Mouse (Mus musculus) kidney, postnatal 0 days (tissue): Measurements from ENCODE around the gene Maml3. TPM values are rescaled to one million over a fixed set of nuclear protein-coding genes. Genes with fewer than 3 reads are reported as not detected.

ENCODE experiments used
- ATAC-seq: fragments of 200-750 bp; cut with Nextera tagmentation; replicated peaks from 2 replicates; pipeline ENCODE4 v1.8.0; 2017; ENCODE audit warnings: low read depth, moderate number of reproducible peaks, moderate TSS enrichment, moderate library complexity; ENCODE audit not compliant: low FRiP score
- DNase-seq: peaks from one replicate; pipeline ENCODE4 v3.0.0-alpha.2; 2016; ENCODE audit warnings: low spot score
- H3K27ac ChIP-seq: fragments of 300-500 bp; sonication (generic); 2 replicates; pipeline ENCODE4 v1.5.1; 2014; ENCODE audit warnings: mild to moderate bottlenecking
- H3K27me3 ChIP-seq: fragments of 300-500 bp; sonication (generic); 2 replicates; pipeline ENCODE4 v1.6.1; 2014; ENCODE audit warnings: low read length, mixed read lengths; ENCODE audit not compliant: insufficient read depth
- H3K36me3 ChIP-seq: fragments of 300-500 bp; sonication (generic); 2 replicates; pipeline ENCODE4 v1.6.1; 2014; ENCODE audit warnings: low read length, mixed read lengths; ENCODE audit not compliant: insufficient read depth
- H3K4me1 ChIP-seq: fragments of 300-500 bp; sonication (generic); replicated peaks from 2 replicates; pipeline ENCODE4 v1.6.1; 2014; ENCODE audit warnings: antibody characterized with exemption, low read length, mixed read lengths; ENCODE audit not compliant: insufficient read depth
- H3K4me2 ChIP-seq: fragments of 300-500 bp; sonication (generic); 2 replicates; pipeline ENCODE4 v1.6.1; 2014; ENCODE audit warnings: mild to moderate bottlenecking, low read length, moderate library complexity, mixed read lengths
- H3K4me3 ChIP-seq: fragments of 300-500 bp; sonication (generic); replicated peaks from 2 replicates; pipeline ENCODE4 v1.5.1; 2014; ENCODE audit warnings: low read depth, low read length
- H3K9ac ChIP-seq: fragments of 300-500 bp; sonication (generic); 2 replicates; pipeline ENCODE4 v1.6.1; 2014; ENCODE audit warnings: low read depth, low read length
- H3K9me3 ChIP-seq: fragments of 300-500 bp; sonication (generic); replicated peaks from 2 replicates; pipeline ENCODE4 v1.6.1; 2016; ENCODE audit warnings: low read length, inconsistent platforms, mixed read lengths
- CTCF ChIP-seq: IDR thresholded peaks from 2 replicates; pipeline ENCODE4 v1.5.1; 2016; ENCODE audit warnings: antibody characterized with exemption, low read depth, mild to moderate bottlenecking, moderate library complexity
- WGBS: fragments of 180-500 bp; shearing (Covaris S2); extraction: QIAGEN DNeasy Blood & Tissue Kit; methylation state at CpG from one replicate; pipeline ENCODE4 v1.1.7; 2014; 5-methylcytosine and 5-hydroxymethylcytosine counted together
- polyA plus RNA-seq: library from polyadenylated mRNA; unstranded; fragments of >200 nt; fragmentation: Nextera tagmentation; extraction: Ambion mirVana; gene quantifications from 2 replicates; pipeline ENCODE4 v1.2.1, GENCODE M21; 2015

Maml3 gene
- polyA plus RNA-seq, 1 experiment from 2014 or later: 5.4 TPM

- 51% methylated on average over 5 of the region's 5 CpGs for WGBS
- TF ChIP-seq CTCF: no peak
- no peaks in the 10 kb centered on the region for H3K27me3 ChIP-seq
- no peak overlapping the region for H3K9ac ChIP-seq
- 0 out of 2 replicates have a peak overlapping the region, but pooled peaks have one; percentile 19 for H3K27ac ChIP-seq
- ATAC-seq (no peak), DNase-seq (no peak)
- H3K4me3 ChIP-seq: no peak overlapping the region
- H3K4me2 ChIP-seq: no peak overlapping the region
- peaks cover 27% of the 10 kb centered on the region for H3K4me1 ChIP-seq
- H3K36me3 ChIP-seq: no peaks in the 10 kb centered on the region
- no peaks in the 10 kb centered on the region for H3K9me3 ChIP-seq
Observed at GRCm38 (mm10) chr3:51885920-51886319, 219.0 kb downstream of the Maml3 start.

DNA sequence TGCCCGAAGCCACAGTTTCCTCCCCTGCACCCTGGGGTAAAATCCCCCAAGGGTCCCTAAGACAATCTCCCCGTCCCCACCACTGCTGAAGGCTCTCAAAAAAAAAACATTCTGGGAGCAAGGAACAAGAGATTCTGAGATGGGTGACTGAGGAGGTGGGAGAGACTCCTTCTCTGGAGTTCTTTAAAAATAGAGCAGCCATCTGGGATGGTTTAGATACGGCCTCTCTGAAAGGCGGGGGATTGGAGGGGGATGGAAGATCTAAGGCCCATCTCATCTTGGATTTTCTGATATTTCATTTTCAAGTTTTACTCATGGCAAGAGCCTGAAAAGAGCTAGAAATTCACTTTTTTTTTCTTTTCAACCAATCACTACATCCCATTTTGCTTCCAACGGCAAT, 219.4 kb downstream of the Maml3 start:
- 83% methylated on average over 5 of the region's 5 CpGs for WGBS
- Histone ChIP-seq H3K9me3 (no peaks in the 10 kb centered on the region), H3K4me1 (peaks cover 32% of the 10 kb centered on the region), H3K36me3 (no peaks in the 10 kb centered on the region), H3K27ac (no peak overlapping the region), H3K4me3 (no peak overlapping the region), H3K4me2 (no peak overlapping the region), H3K27me3 (no peaks in the 10 kb centered on the region), H3K9ac (no peak overlapping the region)
- ATAC-seq (no peak), DNase-seq (no peak)
- no peak for TF ChIP-seq CTCF

DNA sequence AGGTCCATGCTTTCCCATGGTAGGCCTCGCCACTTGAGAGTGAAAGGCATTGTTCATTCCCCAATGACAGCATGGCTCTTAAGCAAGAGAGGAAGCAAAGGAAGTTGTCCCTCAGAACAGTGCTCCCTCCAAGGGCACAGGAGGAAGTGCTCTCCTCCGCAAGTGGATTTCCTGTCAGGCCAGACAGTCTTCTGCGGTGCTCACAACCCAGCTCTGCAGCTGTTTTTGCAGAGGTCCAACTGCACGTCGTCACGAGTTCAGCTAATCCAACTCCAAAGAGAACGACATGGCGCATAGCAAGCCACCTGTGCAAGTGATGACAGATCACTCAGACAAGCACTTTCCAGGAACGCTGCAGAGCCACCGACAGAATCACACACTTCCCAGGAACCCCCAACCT, 222.9 kb downstream of the Maml3 start:
- H3K4me1 ChIP-seq: peaks cover 25% of the 10 kb centered on the region
- no peak overlapping the region for H3K4me3 ChIP-seq
- no peaks in the 10 kb centered on the region for H3K27me3 ChIP-seq
- no peaks in the 10 kb centered on the region for H3K9me3 ChIP-seq
- no peak for ATAC-seq
- no peak overlapping the region; the same call in 1 of the 2 replicates for H3K27ac ChIP-seq
- TF ChIP-seq CTCF: no peak
- DNase-seq: no peak
- no peak overlapping the region for H3K4me2 ChIP-seq
- H3K9ac ChIP-seq: no peak overlapping the region
- no peaks in the 10 kb centered on the region for H3K36me3 ChIP-seq
- 28% methylated on average over 10 of the region's 10 CpGs for whole genome bisulfite sequencing

- no peak overlapping the region for H3K4me2 ChIP-seq
- no peaks in the 10 kb centered on the region for H3K27me3 ChIP-seq
- no peak overlapping the region for H3K4me3 ChIP-seq
- no peaks in the 10 kb centered on the region for H3K36me3 ChIP-seq
- 65% methylated on average over 2 of the region's 2 CpGs for WGBS
- no peak for TF ChIP-seq CTCF
- DNase-seq: no peak
- H3K9me3 ChIP-seq: no peaks in the 10 kb centered on the region
- ATAC-seq: no peak
- H3K9ac ChIP-seq: no peak overlapping the region
- no peak overlapping the region for H3K27ac ChIP-seq
- H3K4me1 ChIP-seq: peaks cover 25% of the 10 kb centered on the region
Observed at GRCm38 (mm10) chr3:51881393-51881792, 223.5 kb downstream of the Maml3 start.

DNA sequence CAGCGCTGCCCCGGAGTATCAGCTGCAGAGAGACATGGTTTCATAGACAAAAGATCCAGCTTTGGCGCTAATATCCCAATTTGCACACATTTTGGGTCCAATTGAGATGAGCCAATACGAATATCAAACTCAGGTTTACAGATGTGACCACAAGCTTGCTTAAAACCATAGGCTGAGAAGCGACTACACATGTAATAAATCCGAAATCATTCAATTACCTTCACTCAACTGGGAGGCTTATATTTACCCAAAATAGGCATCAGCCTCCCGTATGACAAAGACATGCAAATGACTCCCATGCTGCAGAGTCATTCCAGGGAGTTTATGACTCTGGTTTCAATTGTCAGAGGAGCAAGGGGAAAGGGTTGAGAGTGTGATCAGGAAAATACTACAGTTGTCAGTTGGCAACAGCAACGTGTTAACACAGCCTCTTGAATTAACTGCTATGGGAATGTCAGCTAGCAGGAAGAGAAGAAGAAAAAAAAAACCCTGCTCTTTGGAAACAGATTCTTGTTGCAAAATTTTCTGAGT, 224.3 kb downstream of the Maml3 start:
- ATAC-seq (no peak), DNase-seq (no peak)
- H3K27ac ChIP-seq: no peak overlapping the region
- WGBS: 50% methylated on average over 8 of the region's 8 CpGs
- no peak overlapping the region for H3K4me3 ChIP-seq
- H3K9ac ChIP-seq: no peak overlapping the region
- H3K36me3 ChIP-seq: no peaks in the 10 kb centered on the region
- no peak for TF ChIP-seq CTCF
- peak overlapping the region; percentile 19; the same call in 1 of the 2 replicates for H3K4me2 ChIP-seq
- peaks cover 25% of the 10 kb centered on the region for H3K4me1 ChIP-seq
- H3K9me3 ChIP-seq: no peaks in the 10 kb centered on the region
- no peaks in the 10 kb centered on the region for H3K27me3 ChIP-seq

DNA sequence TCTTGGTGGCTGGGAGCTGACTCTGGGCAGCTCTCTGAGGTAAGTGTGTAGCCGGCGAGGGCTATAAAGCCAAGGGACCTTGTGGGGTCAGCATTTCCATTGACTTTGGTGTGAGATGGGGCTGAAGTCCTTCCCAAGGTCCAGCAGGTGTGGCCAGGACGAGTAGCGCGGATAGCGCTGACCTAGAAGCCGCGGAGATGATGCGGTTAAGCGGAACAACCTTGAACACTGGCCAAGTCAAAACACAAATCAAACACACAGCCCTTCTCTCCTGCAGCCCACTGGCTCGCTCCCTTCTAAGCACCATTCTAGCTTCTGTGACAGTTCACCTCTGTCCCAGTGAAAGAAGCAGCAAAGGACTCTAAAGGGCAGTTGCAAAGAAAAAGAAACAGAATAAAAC, 225.7 kb downstream of the Maml3 start:
- no peak overlapping the region for H3K4me3 ChIP-seq
- ATAC-seq (no peak), DNase-seq (no peak)
- no peak overlapping the region for H3K9ac ChIP-seq
- no peak overlapping the region for H3K4me2 ChIP-seq
- H3K27ac ChIP-seq: no peak overlapping the region
- no peaks in the 10 kb centered on the region for H3K36me3 ChIP-seq
- H3K9me3 ChIP-seq: no peaks in the 10 kb centered on the region
- no peak for TF ChIP-seq CTCF
- H3K4me1 ChIP-seq: peaks cover 25% of the 10 kb centered on the region
- 24% methylated on average over 11 of the region's 11 CpGs for WGBS
- no peaks in the 10 kb centered on the region for H3K27me3 ChIP-seq

DNA sequence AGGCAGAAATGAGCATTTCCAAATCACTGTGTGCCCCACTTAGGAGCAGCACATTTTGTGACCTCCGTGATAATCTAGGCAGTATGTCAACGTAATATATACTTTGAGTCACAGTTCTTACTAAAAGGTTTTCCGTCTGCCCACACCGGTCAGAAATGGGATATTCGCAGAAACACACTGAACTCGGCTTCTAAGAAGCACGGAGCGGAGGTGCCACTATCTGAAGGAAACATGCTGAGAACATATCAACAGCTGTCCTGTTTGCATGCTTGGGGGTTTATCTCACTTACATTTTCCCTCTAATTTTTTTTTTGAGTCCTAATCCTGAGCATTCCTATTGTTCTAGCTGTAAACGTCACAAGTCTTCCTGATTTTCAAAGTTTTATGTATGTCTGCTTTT, 226.3 kb downstream of the Maml3 start:
- 74% methylated on average over 9 of the region's 9 CpGs for WGBS
- H3K27me3 ChIP-seq: no peaks in the 10 kb centered on the region
- peaks cover 27% of the 10 kb centered on the region for H3K4me1 ChIP-seq
- ATAC-seq (no peak), DNase-seq (no peak)
- H3K4me3 ChIP-seq: no peak overlapping the region
- TF ChIP-seq CTCF: no peak
- no peaks in the 10 kb centered on the region for H3K9me3 ChIP-seq
- no peak overlapping the region for H3K9ac ChIP-seq
- no peaks in the 10 kb centered on the region for H3K36me3 ChIP-seq
- no peak overlapping the region for H3K27ac ChIP-seq
- H3K4me2 ChIP-seq: no peak overlapping the region
